Mouse (Mus musculus) erythroid progenitor cell, adult 5-6 weeks (primary cell): ENCODE results near the gene Col25a1. TPM values are rescaled to one million over a fixed set of nuclear protein-coding genes. Genes with fewer than 3 reads are reported as not detected.

Source experiments
- ATAC-seq: replicated peaks from 2 replicates; pipeline ENCODE4 v1.8.0; 2016; ENCODE audit warnings: moderate number of reproducible peaks, mild to moderate bottlenecking, moderate TSS enrichment, inconsistent platforms; ENCODE audit not compliant: poor library complexity, low FRiP score, severe bottlenecking
- total RNA-seq, 2 experiments: library from RNA; stranded (forward) in 1 of 2; stranded (reverse) in 1 of 2; fragments of 150-400 nt in 1 of 2; fragments of 186-747, 209-891 nt in 1 of 2; gene quantifications; 2 replicates each; pipeline versions ENCODE4 v1.2.3 to v1.2.4; 2015 to 2017; ENCODE audit warnings: low replicate concordance in 2 of 2

Col25a1 gene
- total RNA-seq, 2 experiments from 2014 or later, result not detected

DNA sequence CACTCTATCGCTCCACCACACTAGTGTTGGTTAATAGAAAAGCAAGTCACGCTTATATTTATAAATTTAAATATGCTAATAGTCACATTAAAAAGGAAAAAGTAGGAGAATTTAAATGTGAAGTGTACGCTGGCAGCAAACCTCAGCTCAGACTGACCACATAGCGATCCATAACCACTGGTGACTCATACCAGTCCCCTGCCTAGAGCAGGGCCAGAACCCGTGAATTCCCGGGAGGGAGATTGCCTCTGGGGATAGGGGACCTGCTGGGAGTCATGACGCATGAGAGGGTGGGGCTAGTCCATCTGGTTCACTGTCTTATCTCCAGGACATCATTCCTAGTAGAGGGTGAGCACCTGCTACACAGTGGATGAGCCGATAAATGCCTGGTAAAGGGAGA, 484.3 kb downstream of the Col25a1 start:
- no peak for ATAC-seq

DNA sequence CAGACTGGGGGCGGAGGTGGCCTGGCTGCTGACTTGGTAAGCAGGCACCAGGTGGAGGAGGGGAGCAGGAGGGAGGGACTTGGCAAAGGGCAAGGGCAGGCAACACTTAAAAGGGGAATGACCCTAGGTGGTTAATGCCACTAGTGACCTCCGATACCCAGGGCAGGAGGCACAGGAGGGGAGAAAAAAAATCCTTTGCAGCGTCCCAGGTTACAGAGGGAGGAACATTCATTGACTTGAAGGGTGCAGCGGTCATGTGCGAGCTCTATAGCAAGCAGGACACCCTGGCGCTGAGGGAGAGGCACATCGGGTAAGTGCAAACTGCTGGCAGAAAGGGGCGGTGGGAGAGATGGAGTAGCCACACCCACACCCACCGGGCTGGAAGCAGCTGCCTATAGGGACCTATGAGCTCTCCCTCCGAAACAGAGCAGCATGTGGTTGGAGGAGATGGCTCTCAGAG, 486.2 kb downstream of the Col25a1 start, which contains the start of gene Etnppl:
Etnppl (plus strand) TSS at position 10 of the 460 bp plus-strand sequence.
- ATAC-seq, result no peak

DNA sequence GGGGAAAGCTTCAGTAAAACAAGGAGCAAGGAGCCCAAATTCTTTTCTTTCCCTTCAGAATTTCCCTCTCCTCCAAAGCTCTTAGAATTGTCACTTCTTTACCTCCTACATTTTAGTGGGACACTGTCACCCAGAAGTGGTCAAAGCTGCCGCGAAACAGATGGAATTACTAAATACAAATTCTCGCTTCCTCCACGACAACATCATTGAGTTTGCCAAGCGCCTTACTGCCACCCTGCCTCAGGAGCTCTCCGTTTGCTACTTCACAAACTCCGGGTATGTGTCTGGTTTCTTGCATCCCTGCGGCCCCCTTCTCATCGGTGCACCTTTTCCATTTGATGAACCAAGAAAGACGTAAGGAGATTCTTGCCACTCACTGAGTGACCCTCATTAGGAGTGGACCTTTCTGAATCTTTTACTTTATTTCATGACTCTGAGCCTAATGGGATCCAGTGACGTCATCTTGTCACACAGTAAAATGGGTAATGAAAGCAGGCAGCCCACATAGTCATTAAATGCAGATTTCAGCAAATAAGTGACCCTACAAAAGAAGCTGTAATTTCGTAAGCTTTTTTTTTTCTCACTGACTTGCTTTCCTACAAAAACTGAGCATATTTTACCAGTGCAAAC, 489.3 kb downstream of the Col25a1 start:
- no peak for ATAC-seq

DNA sequence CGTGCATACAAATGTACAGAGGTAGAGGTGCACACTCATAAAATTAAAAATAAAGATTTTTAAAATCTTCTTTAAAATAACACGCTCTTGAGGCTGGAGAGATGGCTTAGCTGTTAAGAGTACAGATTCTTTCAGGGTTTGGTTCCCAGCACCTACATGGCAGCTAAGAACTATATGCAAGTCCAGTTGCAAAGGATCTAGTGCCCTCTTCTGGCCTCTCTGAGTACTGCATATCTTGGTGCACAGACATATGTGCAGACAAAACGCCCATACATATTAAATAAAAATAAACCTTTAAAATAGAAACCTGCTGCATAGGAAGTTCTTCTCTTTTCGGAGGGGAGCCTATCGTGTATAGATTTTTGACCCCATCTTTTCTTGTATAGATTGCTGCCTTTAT, 497.1 kb downstream of the Col25a1 start:
- no peak for ATAC-seq

DNA sequence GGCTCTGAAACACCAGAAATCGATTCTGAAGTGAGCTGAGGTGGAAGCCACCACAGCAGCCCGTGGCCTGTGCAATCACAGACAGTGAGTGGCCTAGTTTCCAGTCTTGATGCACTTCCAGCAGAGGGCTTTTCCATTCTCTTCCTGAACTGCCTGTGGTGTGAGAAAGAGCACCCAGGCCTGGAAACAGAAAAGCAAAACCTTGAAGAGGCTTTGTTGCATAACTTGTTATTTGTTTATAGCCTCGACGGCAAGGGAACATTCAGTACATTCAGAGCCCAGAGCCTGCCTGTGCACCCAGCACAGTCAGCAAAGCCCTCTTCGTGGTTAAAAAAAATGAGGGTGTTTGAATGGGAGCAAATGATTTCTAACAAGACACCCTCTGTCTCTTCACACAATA, 502.6 kb downstream of the Col25a1 start:
- no peak for ATAC-seq

DNA sequence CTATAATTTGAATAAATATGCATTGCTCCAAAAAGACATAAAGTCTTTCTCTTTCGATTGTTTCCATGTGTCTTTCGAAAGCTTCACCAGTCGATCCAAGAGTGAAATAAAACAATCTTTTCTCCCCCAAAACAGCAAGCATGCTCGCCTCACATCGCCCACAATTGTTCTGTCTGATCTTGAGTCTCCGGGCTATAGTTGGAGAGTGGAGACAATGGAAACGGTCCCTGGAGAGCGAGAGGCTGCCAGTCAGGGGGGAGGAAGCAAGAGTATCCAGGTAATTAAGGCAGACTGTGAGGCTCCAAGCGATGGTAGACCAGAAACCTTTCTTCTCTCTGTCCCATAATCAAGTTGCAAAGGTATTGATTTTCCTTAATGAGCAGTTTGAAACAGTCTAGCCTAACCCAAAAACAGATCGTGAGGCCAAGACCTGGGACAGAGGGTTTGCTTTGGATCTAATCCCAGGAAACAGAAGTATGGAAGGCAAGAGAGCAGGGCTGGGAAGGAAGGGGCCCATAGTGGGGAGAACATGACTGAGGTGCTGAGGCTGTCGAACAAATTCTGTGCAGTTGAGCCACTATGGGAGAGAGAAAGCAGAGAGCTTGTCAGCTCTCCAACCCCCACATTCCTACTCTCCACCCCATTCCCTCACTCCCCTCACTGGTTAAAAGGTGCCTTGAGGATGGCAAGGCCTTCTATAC, 515.0 kb downstream of the Col25a1 start:
- no peak for ATAC-seq

Other genes starting within 250 kb of the Col25a1 start
- gene Casp6, start 230.1 kb upstream of the Col25a1 start, total RNA-seq (2015; ENCODE audit: low replicate concordance), result 10.5 and 14.4 TPM in 2 replicates
- 3.7 and 5.3 TPM in 2 replicates for gene Casp6, start 230.1 kb upstream of the Col25a1 start, total RNA-seq (2017; ENCODE audit: low replicate concordance)
- 3.6 TPM in 1 of 2 replicates, not detected in the other for gene Mcub, start 161.3 kb upstream of the Col25a1 start, total RNA-seq (2015; ENCODE audit: low replicate concordance)
- 3.2 and 5.6 TPM in 2 replicates for gene Mcub, start 161.3 kb upstream of the Col25a1 start, total RNA-seq (2017; ENCODE audit: low replicate concordance)
- 7.6 and 18.0 TPM in 2 replicates for gene Sec24b, start 69.9 kb upstream of the Col25a1 start, total RNA-seq (2015; ENCODE audit: low replicate concordance)
- gene Sec24b, start 69.9 kb upstream of the Col25a1 start, total RNA-seq (2017; ENCODE audit: low replicate concordance), result 8.3 and 39.4 TPM in 2 replicates